Mouse (Mus musculus) stomach, embryonic 16.5 days (tissue): ENCODE results near the gene Abr. TPM values are rescaled to one million over a fixed set of nuclear protein-coding genes. Genes with fewer than 3 reads are reported as not detected.

Experiments
- ATAC-seq: fragments of 200-750 bp; cut with Nextera tagmentation; 2 replicates; pipeline ENCODE4 v1.8.0; 2017; ENCODE audit warnings: moderate number of reproducible peaks, moderate TSS enrichment; ENCODE audit not compliant: insufficient read depth, low FRiP score
- H3K27ac ChIP-seq: fragments of 300-500 bp; sonication (generic); 2 replicates; pipeline ENCODE4 v1.5.1; 2014; ENCODE audit warnings: low read length
- H3K27me3 ChIP-seq: fragments of 300-500 bp; sonication (generic); 2 replicates; pipeline ENCODE4 v1.6.1; 2014; ENCODE audit warnings: low read length, control low read depth, mixed read lengths; ENCODE audit not compliant: control insufficient read depth, insufficient read depth
- H3K36me3 ChIP-seq: fragments of 300-500 bp; sonication (generic); 2 replicates; pipeline ENCODE4 v1.6.1; 2014; ENCODE audit warnings: low read length; ENCODE audit not compliant: control insufficient read depth, insufficient read depth
- H3K4me1 ChIP-seq: fragments of 300-500 bp; sonication (generic); 2 replicates; pipeline ENCODE4 v1.6.1; 2014; ENCODE audit warnings: low read length, control low read depth, mixed read lengths; ENCODE audit not compliant: control insufficient read depth, insufficient read depth
- H3K4me2 ChIP-seq: fragments of 300-500 bp; sonication (generic); 2 replicates; pipeline ENCODE4 v1.6.1; 2014; ENCODE audit warnings: low read depth, low read length, mixed read lengths
- H3K4me3 ChIP-seq: fragments of 300-500 bp; sonication (generic); replicated peaks from 2 replicates; pipeline ENCODE4 v1.5.1; 2014; ENCODE audit warnings: mild to moderate bottlenecking, low read length
- H3K9ac ChIP-seq: fragments of 300-500 bp; sonication (generic); 2 replicates; pipeline ENCODE4 v1.6.1; 2014; ENCODE audit warnings: low read length
- H3K9me3 ChIP-seq: fragments of 300-500 bp; sonication (generic); replicated peaks from 2 replicates; pipeline ENCODE4 v1.6.1; 2016; ENCODE audit warnings: low read length, control low read depth; ENCODE audit not compliant: control insufficient read depth
- WGBS: fragments of 180-500 bp; shearing (Covaris S2); extraction: QIAGEN DNeasy Blood & Tissue Kit; methylation state at CpG from one replicate; pipeline ENCODE4 v1.1.7; 2014; 5-methylcytosine and 5-hydroxymethylcytosine counted together
- polyA plus RNA-seq: library from polyadenylated mRNA; unstranded; fragments of >200 nt; fragmentation: Nextera tagmentation; extraction: Ambion mirVana; gene quantifications from 2 replicates; pipeline ENCODE4 v1.2.1, GENCODE M21; 2015

Abr gene
- polyA plus RNA-seq = 27.1 and 28.8 TPM in 2 replicates

- WGBS = under 1% methylated on average over 31 of the region's 31 CpGs
- H3K9me3 ChIP-seq = no peaks in the 10 kb centered on the region
- H3K27ac ChIP-seq = no peak within 1 kb of the TSS
Measured at GRCm38 (mm10) chr11:76622152-76622565, at the start of gene Abr. Gene Abr, minus strand, starts transcription at chr11:76622314.

GRCm38 (mm10) chr11:76667807-76668206, 45.7 kb upstream of the Abr start:
- Histone ChIP-seq H3K36me3 (no peaks in the 10 kb centered on the region), H3K9ac (no peak overlapping the region), H3K4me1 (0 out of 2 replicates have a peak, but pooled peaks cover 8% of the 10 kb centered on the region), H3K9me3 (no peaks in the 10 kb centered on the region), H3K27me3 (peaks cover 33% of the 10 kb centered on the region), H3K4me2 (no peak overlapping the region), H3K4me3 (no peak overlapping the region), H3K27ac (no peak overlapping the region)
- WGBS = 28% methylated on average over 4 of the region's 4 CpGs
- ATAC-seq = no peak

More at GRCm38 (mm10) chr11:76622152-76622565, at the start of gene Abr:
- H3K27me3 ChIP-seq = peaks cover 21% of the 10 kb centered on the region
- peak within 1 kb of the TSS; percentile 51 for H3K4me3 ChIP-seq
- H3K9ac ChIP-seq = peak within 1 kb of the TSS; percentile 71
- peak within 1 kb of the TSS; percentile 99 for H3K4me2 ChIP-seq
- ATAC-seq = no peak
- H3K4me1 ChIP-seq = peaks cover 3% of the 10 kb centered on the region; the same call in 1 of the 2 replicates
- H3K36me3 ChIP-seq = no peaks in the 10 kb centered on the region

GRCm38 (mm10) chr11:76666002-76666649, 44.0 kb upstream of the Abr start:
- H3K27me3 ChIP-seq = peaks cover 19% of the 10 kb centered on the region
- 0 out of 2 replicates have a peak, but pooled peaks cover 3% of the 10 kb centered on the region for H3K4me1 ChIP-seq
- H3K27ac ChIP-seq = no peak overlapping the region
- peak overlapping the region; percentile 33 for H3K4me3 ChIP-seq
- H3K4me2 ChIP-seq = peak overlapping the region; percentile 48
- peak overlapping the region; percentile 43 for H3K9ac ChIP-seq
- H3K9me3 ChIP-seq = no peaks in the 10 kb centered on the region
- 11% methylated on average over 35 of the region's 35 CpGs for WGBS
- no peaks in the 10 kb centered on the region for H3K36me3 ChIP-seq
- no peak for ATAC-seq

- Histone ChIP-seq H3K9ac (no peak overlapping the region), H3K27ac (no peak overlapping the region), H3K4me1 (0 out of 2 replicates have a peak, but pooled peaks cover 3% of the 10 kb centered on the region), H3K27me3 (peaks cover 10% of the 10 kb centered on the region), H3K36me3 (no peaks in the 10 kb centered on the region), H3K4me3 (no peak overlapping the region), H3K4me2 (no peak overlapping the region), H3K9me3 (no peaks in the 10 kb centered on the region)
- ATAC-seq = no peak
- 56% methylated on average over 7 of the region's 7 CpGs for WGBS
Measured at GRCm38 (mm10) chr11:76661790-76662468, 39.8 kb upstream of the Abr start.

- H3K36me3 ChIP-seq = no peaks in the 10 kb centered on the region
- 41% methylated on average over 14 of the region's 14 CpGs for whole genome bisulfite sequencing
- no peaks in the 10 kb centered on the region for H3K4me1 ChIP-seq
- H3K27ac ChIP-seq = no peak overlapping the region
- no peak overlapping the region for H3K4me3 ChIP-seq
- H3K27me3 ChIP-seq = no peaks in the 10 kb centered on the region; the same call in 1 of the 2 replicates
- H3K9ac ChIP-seq = no peak overlapping the region
- ATAC-seq = no peak
- H3K9me3 ChIP-seq = no peaks in the 10 kb centered on the region
- H3K4me2 ChIP-seq = no peak overlapping the region
Measured at GRCm38 (mm10) chr11:76659138-76659930, 37.2 kb upstream of the Abr start.

- Histone ChIP-seq H3K9ac (no peak overlapping the region), H3K27me3 (no peaks in the 10 kb centered on the region; the same call in 1 of the 2 replicates), H3K4me1 (no peaks in the 10 kb centered on the region), H3K36me3 (no peaks in the 10 kb centered on the region), H3K9me3 (no peaks in the 10 kb centered on the region), H3K4me2 (no peak overlapping the region), H3K4me3 (no peak overlapping the region), H3K27ac (no peak overlapping the region)
- ATAC-seq = no peak
- 45% methylated on average over 4 of the region's 4 CpGs for WGBS
Measured at GRCm38 (mm10) chr11:76657450-76657970, 35.4 kb upstream of the Abr start.

- no peaks in the 10 kb centered on the region for H3K4me1 ChIP-seq
- peak overlapping the region; percentile 47 for H3K4me2 ChIP-seq
- 6% methylated on average over 10 of the region's 10 CpGs for WGBS
- no peaks in the 10 kb centered on the region for H3K36me3 ChIP-seq
- peak overlapping the region; percentile 24 for H3K4me3 ChIP-seq
- H3K9ac ChIP-seq = peak overlapping the region; percentile 45
- H3K27me3 ChIP-seq = no peaks in the 10 kb centered on the region; the same call in 1 of the 2 replicates
- no peak for ATAC-seq
- no peaks in the 10 kb centered on the region for H3K9me3 ChIP-seq
- H3K27ac ChIP-seq = no peak overlapping the region
Measured at GRCm38 (mm10) chr11:76655106-76655505, 33.0 kb upstream of the Abr start.

GRCm38 (mm10) chr11:76652838-76653334, 30.8 kb upstream of the Abr start:
- ATAC-seq = no peak
- Histone ChIP-seq H3K4me2 (no peak overlapping the region), H3K4me3 (no peak overlapping the region), H3K36me3 (no peaks in the 10 kb centered on the region), H3K27ac (no peak overlapping the region), H3K9me3 (no peaks in the 10 kb centered on the region), H3K27me3 (no peaks in the 10 kb centered on the region), H3K4me1 (no peaks in the 10 kb centered on the region), H3K9ac (no peak overlapping the region)
- WGBS = 50% methylated on average over 3 of the region's 3 CpGs
